Mouse (Mus musculus): ENCODE data around the gene Gins3.

- TF ChIP-seq CTCF (IDR thresholded peaks at IDR 0.05; ENCODE audit: low read depth), result no peak
- TF ChIP-seq EP300 (IDR thresholded peaks at IDR 0.05; ENCODE audit: low read depth), result no peak
Measured at GRCm38 (mm10) chr8:95596841-95597241, 36.4 kb upstream of the Gins3 start.

All from liver, postnatal 0 days (tissue).